Mouse (Mus musculus) bone marrow, adult 2 months (tissue): ENCODE measurements around the gene Ascc1.

Experiments used
- CTCF ChIP-seq: fragments of 200-500 bp; IDR thresholded peaks from 2 replicates; pipeline ENCODE4 v1.5.1; 2011; ENCODE audit warnings: low read length, control low read depth; ENCODE audit not compliant: control insufficient read depth, insufficient read depth
- POLR2A ChIP-seq: fragments of 200-500 bp; IDR thresholded peaks from 2 replicates; pipeline ENCODE4 v1.6.1; 2011; ENCODE audit warnings: low read depth, mild to moderate bottlenecking, control low read depth, low read length, borderline replicate concordance; ENCODE audit not compliant: control insufficient read depth

- TF ChIP-seq CTCF (no peak), POLR2A (no peak)
These were observed 134.3 kb downstream of the Ascc1 start for GRCm38 (mm10) chr10:60136935-60137334.
